Mouse (Mus musculus) mature B cell (primary cell): ENCODE data around the gene Cd44.

Source experiments
- in situ Hi-C: fragments of 300-500 bp; cut with MboI; formaldehyde crosslinking; loops from 2 replicates; pipeline ENCODE4 v1.14.3; 2019

Gene Cd44

DNA sequence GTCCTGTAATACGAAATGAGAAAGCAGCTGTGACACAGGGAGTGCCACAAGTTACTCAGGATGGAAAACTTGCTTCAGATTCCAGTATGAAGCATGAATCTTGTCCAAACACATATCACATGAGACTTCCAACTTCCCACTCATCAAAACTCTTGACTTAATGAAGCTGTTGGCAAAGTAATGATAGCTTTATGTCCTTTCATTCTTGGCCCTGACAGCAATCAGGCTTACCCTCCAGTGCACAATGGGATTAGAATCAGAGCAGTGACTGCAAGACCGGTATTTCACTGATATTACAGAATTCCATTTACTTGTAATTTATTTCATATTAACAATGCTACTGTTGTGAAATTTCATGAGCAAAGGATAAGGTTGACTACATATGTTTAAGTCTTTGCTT is 137.5 kb downstream of the Cd44 start:
- in situ Hi-C loops = no loop called here

DNA sequence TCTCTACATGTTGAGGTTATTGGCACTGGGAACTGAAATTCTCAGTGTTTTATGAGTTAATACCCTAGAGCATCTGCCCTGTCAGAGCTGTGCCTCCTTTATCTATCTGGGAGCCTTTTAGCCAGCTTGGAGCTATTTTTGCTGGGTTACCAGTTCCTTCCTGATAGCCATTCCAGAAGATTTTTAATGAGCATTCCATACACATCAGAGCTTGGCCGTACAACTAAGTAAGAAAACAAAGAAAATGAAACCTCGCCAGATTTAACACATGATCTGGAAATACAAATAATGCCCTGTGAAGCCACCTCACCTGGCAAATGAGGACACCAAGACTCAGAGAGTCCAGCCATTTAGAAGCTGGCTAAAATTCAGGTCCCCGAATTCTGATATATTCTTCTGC is 138.3 kb downstream of the Cd44 start:
- in situ Hi-C loops = no loop called here
